8 mouse cellular contexts compared by ENCODE assay signal in genomic region chr8:109868003-109868679, GRCm38 (mm10). TPM values are rescaled to one million over a fixed set of nuclear protein-coding genes. Genes with fewer than 3 reads are reported as not detected.
DNase-seq lines count a peak whose midpoint lies in the region; ATAC-seq lines count a peak whose summit lies in the region.

Gene Phlpp2, plus strand, starts transcription at chr8:109868542.

- peaks cover 8% of the 10 kb centered on the region for H3K36me3 ChIP-seq in hindbrain, embryonic 13.5 days

- H3K4me1 ChIP-seq in hindbrain, embryonic 13.5 days (replicated peaks) = peaks cover 18% of the 10 kb centered on the region

- peak within 1 kb of the TSS; percentile 94 for H3K27ac ChIP-seq in hindbrain, embryonic 13.5 days

- peak within 1 kb of the TSS; percentile 85 for H3K4me2 ChIP-seq in hindbrain, embryonic 13.5 days

- under 1% methylated on average over 42 of the region's 42 CpGs for WGBS in hindbrain, embryonic 13.5 days

- H3K9ac ChIP-seq in hindbrain, embryonic 13.5 days = peak within 1 kb of the TSS; percentile 97

- peak; percentile 98 for DNase-seq in NIH3T3 (ENCODE audit: low read depth)
- DNase-seq in cerebellum, postnatal 10 days = peak; percentile 98
- DNase-seq in frontal cortex, postnatal 14 days (ENCODE audit: low spot score in 2 of 2) = peak; percentile 84 to 92
- peak; percentile 86 to 93 for DNase-seq in layer of hippocampus, postnatal 25 days (ENCODE audit: extremely low spot score in 1 of 2, low spot score in 1 of 2)
- DNase-seq in lung, postnatal 25 days (ENCODE audit: low spot score) = peak; percentile 95
- DNase-seq in retina, embryonic 14.5 days (ENCODE audit: low spot score) = peak; percentile 96
- peak; percentile 94 for DNase-seq in thymus, postnatal 4 days

- H3K27me3 ChIP-seq in hindbrain, embryonic 13.5 days = no peaks in the 10 kb centered on the region

- no peaks in the 10 kb centered on the region for H3K9me3 ChIP-seq in hindbrain, embryonic 13.5 days

- peak; percentile 97 for ATAC-seq in hindbrain, embryonic 13.5 days (ENCODE audit: low FRiP score)

- H3K4me3 ChIP-seq in hindbrain, embryonic 13.5 days = peak within 1 kb of the TSS; percentile 99

RNA-seq across cellular contexts. Expression of gene Phlpp2, which starts in this region (rescaled TPM):
- polyA plus RNA-seq in hindbrain, embryonic 13.5 days (2015; fragmentation: Nextera tagmentation; extraction: Ambion mirVana) = 3.8 and 4.1 TPM in 2 replicates
- 10 to 100 TPM; 22.8 to 23.3 TPM for total RNA-seq in layer of hippocampus, postnatal 25 days (2021)

Comparison
In these comparisons a context has a peak if more than half of its experiments do, and no peak if none do; other contexts are left out.
1. Peak in every context shown above with its lines: DNase-seq, ATAC-seq, H3K4me3 ChIP-seq and H3K27ac ChIP-seq.